Mouse (Mus musculus) cerebellum, postnatal 14 days (tissue): ENCODE results near the gene Itpk1.

ENCODE experiments used
- DNase-seq, 2 experiments: peaks; one replicate each; pipeline ENCODE4 v3.0.0; 2021; ENCODE audit warnings: mixed read lengths in 2 of 2

Gene Itpk1

DNA sequence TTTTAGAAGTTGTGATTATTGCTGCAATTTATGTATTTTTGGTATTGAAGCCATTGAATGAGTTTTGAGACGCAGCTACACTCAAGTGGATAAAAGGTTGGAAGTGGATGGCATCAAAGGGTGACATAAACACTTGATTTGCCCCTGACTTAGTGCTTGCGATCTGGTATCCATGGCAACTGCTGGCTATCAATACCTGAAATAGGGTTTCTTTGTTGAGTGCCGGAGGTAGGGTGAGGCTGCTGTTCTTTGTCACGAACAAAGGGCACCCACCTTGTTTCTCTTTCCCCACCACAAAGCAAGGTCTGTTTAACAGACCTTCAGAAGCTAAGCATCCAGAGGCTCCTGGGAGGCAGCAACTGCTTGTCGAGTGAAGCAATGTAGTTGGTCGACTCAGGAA, 159.6 kb downstream of the Itpk1 start:
- no peak for DNase-seq

- no peak for DNase-seq
Observed at GRCm38 (mm10) chr12:102541168-102541567, 163.6 kb downstream of the Itpk1 start.

DNA sequence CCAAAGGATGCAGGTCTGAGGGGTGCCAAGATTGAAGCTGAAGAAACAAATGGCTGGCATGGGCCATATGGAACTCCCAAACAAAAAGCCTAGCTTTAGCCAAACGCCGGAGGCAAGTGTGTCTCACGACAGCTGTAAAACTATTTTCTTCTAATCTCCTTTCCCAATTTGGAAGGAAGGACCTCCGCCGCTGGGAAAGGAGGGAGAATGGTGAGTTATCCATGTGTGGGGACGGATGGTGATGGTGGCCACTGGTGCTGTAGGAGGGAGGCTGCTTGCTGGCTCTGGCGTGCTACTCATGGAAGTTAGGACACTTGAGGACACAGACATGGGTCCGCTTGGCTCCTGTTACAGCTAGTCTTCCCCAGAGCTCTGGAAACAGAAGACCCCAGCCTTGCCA, 164.5 kb downstream of the Itpk1 start:
- DNase-seq = no peak

GRCm38 (mm10) chr12:102535796-102536195, 168.9 kb downstream of the Itpk1 start:
- no peak for DNase-seq

GRCm38 (mm10) chr12:102527989-102528388, 176.7 kb downstream of the Itpk1 start:
- DNase-seq = no peak

GRCm38 (mm10) chr12:102524760-102525159, 180.0 kb downstream of the Itpk1 start:
- peak; percentile 69 to 75 for DNase-seq

- DNase-seq = no peak
Observed at GRCm38 (mm10) chr12:102524216-102524615, 180.5 kb downstream of the Itpk1 start.

GRCm38 (mm10) chr12:102521777-102522319, 182.9 kb downstream of the Itpk1 start:
- DNase-seq = peak; percentile 71 to 76

DNA sequence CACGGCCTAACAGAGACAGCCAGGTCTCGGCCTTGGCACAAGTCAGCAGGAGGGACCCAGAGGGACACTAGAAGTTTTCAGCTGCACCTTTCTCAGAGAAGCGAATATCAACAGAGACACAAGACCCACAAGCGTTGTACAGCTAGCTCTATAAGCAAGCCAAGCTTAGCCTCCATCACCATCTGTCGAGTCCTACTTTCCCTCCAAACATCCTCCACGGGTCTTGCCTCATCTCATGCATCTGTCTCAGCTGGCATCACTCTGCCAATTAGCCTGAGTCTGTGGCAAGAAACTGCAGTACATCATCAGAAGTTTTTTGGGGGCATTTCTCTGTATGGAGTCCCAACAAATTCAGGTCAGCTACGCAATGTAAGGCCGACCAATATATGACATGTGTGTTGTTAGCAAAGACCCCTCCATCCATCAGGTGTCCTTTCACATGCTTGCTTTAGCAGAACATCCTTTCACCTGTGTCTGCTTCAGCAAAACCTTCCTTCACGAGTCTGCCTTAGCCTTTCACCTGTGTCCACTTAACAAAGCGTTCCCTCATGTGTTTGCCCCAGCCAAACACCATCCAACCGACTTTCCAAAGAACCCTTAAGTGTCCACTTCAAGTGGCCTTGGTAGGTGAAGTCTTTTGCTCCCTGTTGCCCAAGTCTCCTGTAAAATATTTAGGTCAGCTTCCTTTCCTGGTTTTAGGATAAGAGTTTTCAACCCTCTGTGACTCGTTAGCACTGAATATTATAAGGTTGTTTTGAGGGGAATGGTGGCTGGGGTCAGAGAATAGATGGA, 184.6 kb downstream of the Itpk1 start:
- no peak for DNase-seq
